In genomic region chr2:120978693-120979037, GRCm38 (mm10) we compare ENCODE assay signal across 13 mouse cellular contexts. TPM values are rescaled to one million over a fixed set of nuclear protein-coding genes. Genes with fewer than 3 reads are reported as not detected.
DNase-seq lines count a peak whose midpoint lies in the region; TF ChIP-seq lines count a peak whose summit lies in the region.
"Had no signal": no experiment of that assay in that cellular context is flagged by ENCODE, and none has a peak within 500 bp of the region (broad histone marks: within the 10 kb centered on the region; RNA-seq: fewer than 3 reads in every experiment).

No protein-coding gene starts in this region.

- no peaks in the 10 kb centered on the region for H3K36me3 ChIP-seq in heart, adult 2 months (ENCODE audit: control insufficient read depth, insufficient read depth, low read length)
- H3K36me3 ChIP-seq: heart, embryonic 12.5 days had no signal

- no peaks in the 10 kb centered on the region for H3K79me2 ChIP-seq in heart, adult 2 months (replicated peaks; ENCODE audit: control insufficient read depth, insufficient read depth, low read length)

- H3K9ac ChIP-seq in heart, adult 2 months (ENCODE audit: low read depth, low read length) = no peak overlapping the region
- H3K9ac ChIP-seq: heart, embryonic 12.5 days had no signal

- no peak overlapping the region for H3K4me3 ChIP-seq in heart, adult 2 months

- no peak for TF ChIP-seq POLR2A in heart, adult 2 months (IDR thresholded peaks at IDR 0.05; ENCODE audit: insufficient read depth, low read depth, low read length)

- peak; percentile 43 for TF ChIP-seq CTCF in heart, adult 2 months (IDR thresholded peaks at IDR 0.05)

- no peaks in the 10 kb centered on the region for H3K27me3 ChIP-seq in heart, adult 2 months (ENCODE audit: control insufficient read depth, insufficient read depth, low read length)
- H3K27me3 ChIP-seq: heart, embryonic 12.5 days; hindbrain, embryonic 15.5 days had no signal

- intact Hi-C loops in heart, adult 2 months (cut with DNase I) = loop anchor here (2.0 kb wide), 1 partner anchor 124 kb away; no protein-coding TSS in a partner anchor
- intact Hi-C loops in heart, postnatal 36 days (cut with DNase I) = loop anchor here (5.0 kb wide), 1 partner anchor 124 kb away; no protein-coding TSS in a partner anchor

- no peak overlapping the region for H3K27ac ChIP-seq in heart, adult 2 months

- H3K4me1 ChIP-seq in heart, adult 2 months (ENCODE audit: control insufficient read depth, insufficient read depth, low read length) = no peaks in the 10 kb centered on the region
- H3K4me1 ChIP-seq: heart, embryonic 12.5 days had no signal

- DNase-seq in heart, adult 2 months = no peak
- no peak for DNase-seq in heart, postnatal 36 days
- DNase-seq in 3134 (ENCODE audit: extremely low read depth, insufficient read length, low spot score) = peak; percentile 37
- peak; percentile 57 for DNase-seq in CD4-positive, CD25-positive, alpha-beta regulatory T cell, adult 2 months (ENCODE audit: low read depth, low spot score)
- peak; percentile 9 for DNase-seq in embryo, embryonic 11 days
- no peak for DNase-seq in adrenal gland, postnatal 10 days
- no peak for DNase-seq in kidney, postnatal 25 days
- DNase-seq in layer of hippocampus, postnatal 14 days (ENCODE audit: low spot score in 2 of 2) = no peak
- DNase-seq: adrenal gland, adult 2 months; lung, postnatal 14 days had no signal

- 63% methylated on average over 2 of the region's 2 CpGs for WGBS in heart, adult 2 months

- no peak for TF ChIP-seq EP300 in heart, adult 2 months (IDR thresholded peaks at IDR 0.05; ENCODE audit: insufficient read depth, low read depth, low read length)

RNA-seq across cellular contexts. Expression of gene Tmem62, which starts 1.8 kb away (rescaled TPM):
- total RNA-seq in heart, adult 2 months (2021) = 1 to 10 TPM; 3.1 to 3.6 TPM
- polyA plus RNA-seq in heart, adult 2 months (2012; rRNA removed) = 5.1 and 8.2 TPM in 2 replicates
- 1 to 10 TPM; 4.4 to 4.9 TPM for total RNA-seq in heart, postnatal 36 days (2021)
- 1 to 10 TPM; 5.0 to 8.5 TPM for total RNA-seq in adrenal gland, postnatal 10 days (2021)
- total RNA-seq in layer of hippocampus, postnatal 14 days (2021) = 10 to 100 TPM; 18.3 to 27.4 TPM

RNA-seq across cellular contexts. Expression of gene Ubr1, which starts 8.2 kb away (rescaled TPM):
- 10 to 100 TPM; 20.2 to 20.3 TPM for total RNA-seq in heart, adult 2 months (2021)
- 18.1 and 28.8 TPM in 2 replicates for polyA plus RNA-seq in heart, adult 2 months (2012; rRNA removed)
- total RNA-seq in heart, postnatal 36 days (2021) = 10 to 100 TPM; 22.6 to 23.5 TPM
- 10 to 100 TPM; 25.0 to 31.9 TPM for total RNA-seq in adrenal gland, postnatal 10 days (2021)
- 10 to 100 TPM; 40.4 to 42.5 TPM for total RNA-seq in layer of hippocampus, postnatal 14 days (2021)

RNA-seq across cellular contexts. Expression of gene Ccndbp1, which starts 29.5 kb away (rescaled TPM):
- total RNA-seq in heart, adult 2 months (2021) = 10 to 100 TPM; 27.8 to 44.4 TPM
- 29.7 and 37.6 TPM in 2 replicates for polyA plus RNA-seq in heart, adult 2 months (2012; rRNA removed)
- 10 to 100 TPM; 29.9 to 33.8 TPM for total RNA-seq in heart, postnatal 36 days (2021)
- total RNA-seq in adrenal gland, postnatal 10 days (2021) = 10 to 100 TPM; 37.2 to 40.6 TPM
- total RNA-seq in layer of hippocampus, postnatal 14 days (2021) = 10 to 100 TPM; 54.0 to 59.6 TPM

RNA-seq across cellular contexts. Expression of gene Epb42, which starts 58.2 kb away (rescaled TPM):
- total RNA-seq in heart, adult 2 months (2021) = under 1 TPM in 1 of 2 experiments, not detected in 1; 0.09 TPM
- polyA plus RNA-seq in heart, adult 2 months (2012; rRNA removed) = 0.12 and 0.41 TPM in 2 replicates
- under 1 TPM; 0.11 to 0.46 TPM for total RNA-seq in heart, postnatal 36 days (2021)
- 1 to 10 TPM; 2.9 to 6.6 TPM for total RNA-seq in adrenal gland, postnatal 10 days (2021)
- total RNA-seq in layer of hippocampus, postnatal 14 days (2021) = not detected
- total RNA-seq: ES-E14 had no signal
- polyA plus RNA-seq: adrenal gland, adult 2 months had no signal

Comparison
In these comparisons a context has a peak if more than half of its experiments do, and no peak if none do; other contexts are left out.
1. DNase-seq: peak in 3134 (single experiment), CD4-positive, CD25-positive, alpha-beta regulatory T cell, adult 2 months (single experiment) and embryo, embryonic 11 days (single experiment); none in heart, adult 2 months (0 of 2), heart, postnatal 36 days (0 of 2), adrenal gland, postnatal 10 days (single experiment), kidney, postnatal 25 days (0 of 2) and layer of hippocampus, postnatal 14 days (0 of 2).